Mouse (Mus musculus) liver, adult 2 months (tissue): Measurements from ENCODE around the gene Myo6.

Source experiments
- CTCF ChIP-seq: fragments of 200-500 bp; IDR thresholded peaks from 2 replicates; pipeline ENCODE4 v1.5.1; 2011; ENCODE audit warnings: low read depth, low read length, control low read depth
- POLR2A ChIP-seq: fragments of 200-500 bp; IDR thresholded peaks from 2 replicates; pipeline ENCODE4 v1.6.1; 2011; ENCODE audit warnings: low read length, control low read depth; ENCODE audit not compliant: insufficient read depth; ENCODE audit errors: extremely low read depth

DNA sequence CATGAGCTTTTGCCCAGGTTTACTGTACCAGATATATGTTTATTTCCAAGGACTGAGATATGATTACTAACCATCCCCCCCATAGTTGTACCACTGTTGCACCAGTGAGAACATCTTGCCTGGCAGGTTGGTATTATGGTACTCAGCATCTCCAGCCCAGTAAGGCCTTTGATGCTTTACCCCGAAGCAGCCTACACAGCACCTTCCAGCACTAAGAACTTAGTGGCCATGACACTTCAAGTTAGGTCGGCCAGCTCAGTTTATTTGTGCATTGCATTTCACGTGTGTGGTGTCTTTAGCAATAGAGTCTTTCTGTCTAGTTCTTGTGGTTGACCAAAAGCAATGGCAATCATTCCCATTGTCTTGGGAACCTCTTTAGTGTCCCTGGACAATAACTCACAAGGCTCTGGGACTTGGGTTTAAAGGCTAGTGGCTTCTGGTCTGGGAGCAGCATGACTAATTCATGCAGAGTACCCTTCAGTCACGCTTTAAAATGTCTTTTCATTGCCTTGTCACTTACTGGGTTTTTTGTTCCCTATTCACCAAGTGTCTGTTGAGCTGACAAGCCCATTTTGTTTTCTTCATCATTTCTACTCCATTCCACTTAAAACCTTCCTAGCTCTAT lies 69.1 kb downstream of the Myo6 start:
- no peak for TF ChIP-seq CTCF
- TF ChIP-seq POLR2A = no peak
